Mouse (Mus musculus) WW6 (cell line): Measurements from ENCODE around the gene Fgf11.

Experiments
- DNase-seq: peaks from one replicate; pipeline ENCODE4 v3.0.0-alpha.2; 2013; ENCODE audit warnings: low read depth, low spot score

Gene Fgf11

GRCm38 (mm10) chr11:69816520-69816919 lies 14.9 kb upstream of the Fgf11 start:
- no peak for DNase-seq

DNA sequence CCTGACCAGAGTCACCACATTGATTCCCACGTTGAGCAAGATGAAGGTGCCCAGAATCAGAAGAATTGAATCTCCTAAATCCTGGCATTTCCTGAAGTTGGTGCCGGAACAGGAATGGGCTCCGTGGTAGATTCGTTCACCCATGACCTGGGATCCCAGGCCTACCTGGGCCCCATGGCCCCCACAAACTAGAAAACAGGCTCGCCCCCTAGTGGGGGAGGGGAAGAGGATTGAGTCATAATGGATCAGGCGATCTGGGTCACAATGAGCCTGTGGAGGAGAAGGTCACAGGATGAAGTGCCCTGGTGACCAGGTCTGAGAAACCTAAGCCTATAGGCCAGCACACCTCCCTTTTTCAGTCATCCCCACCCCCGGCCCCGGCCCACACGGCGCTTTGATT lies 13.5 kb upstream of the Fgf11 start, which contains the start of gene Gm39566:
Gm39566 (minus strand) TSS at position 144 of the 400 bp plus-strand sequence.
- no peak for DNase-seq

- no peak for DNase-seq
Measured at GRCm38 (mm10) chr11:69810280-69810679, 8.6 kb upstream of the Fgf11 start.

DNA sequence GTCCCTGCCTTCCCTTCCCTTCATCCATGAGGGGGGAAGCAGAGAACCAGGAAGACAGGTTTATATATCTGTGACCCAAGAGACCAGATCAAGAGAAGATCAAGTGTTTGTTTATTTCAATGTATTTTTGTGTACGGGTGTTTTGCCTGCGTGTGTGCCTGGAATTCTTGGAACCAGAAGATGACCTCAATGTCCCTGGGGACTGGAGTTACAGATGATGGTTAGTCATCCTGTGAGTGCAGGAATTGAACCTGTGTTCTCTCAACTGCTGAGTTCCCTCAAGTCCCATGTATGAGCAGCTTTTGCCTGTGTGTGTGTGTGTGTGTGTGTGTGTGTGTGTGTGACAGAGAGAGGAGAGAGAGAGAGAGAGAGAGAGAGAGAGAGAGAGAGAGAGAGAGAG lies 6.0 kb upstream of the Fgf11 start:
- no peak for DNase-seq

DNA sequence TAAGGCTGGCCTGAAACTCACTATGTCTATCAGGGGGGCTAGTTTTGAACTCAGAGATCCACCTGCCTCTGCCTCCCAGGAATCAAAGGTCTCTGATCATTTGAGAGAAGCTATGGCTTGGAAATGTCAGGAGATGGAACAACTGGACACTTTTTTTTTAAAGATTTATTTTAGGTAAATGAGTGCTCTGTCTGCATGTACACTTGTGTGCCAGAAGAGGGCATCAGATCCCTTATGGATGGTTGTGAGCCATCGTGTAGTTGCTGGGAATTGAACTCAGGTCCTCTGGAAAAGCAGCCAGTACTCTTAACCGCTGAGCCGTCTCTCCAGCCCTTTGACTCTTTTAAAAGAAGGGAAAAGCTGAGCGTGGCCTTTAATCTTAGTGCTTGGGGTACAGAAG lies 4.7 kb upstream of the Fgf11 start:
- no peak for DNase-seq

GRCm38 (mm10) chr11:69804972-69805909 lies 3.6 kb upstream of the Fgf11 start, which contains the start of gene Tmem102:
Gene Tmem102, minus strand, starts transcription at chr11:69805624.
- no peak for DNase-seq

GRCm38 (mm10) chr11:69804652-69804940 lies 2.9 kb upstream of the Fgf11 start:
- DNase-seq, result no peak

GRCm38 (mm10) chr11:69803786-69804651 lies 2.4 kb upstream of the Fgf11 start:
- DNase-seq, result no peak

DNA sequence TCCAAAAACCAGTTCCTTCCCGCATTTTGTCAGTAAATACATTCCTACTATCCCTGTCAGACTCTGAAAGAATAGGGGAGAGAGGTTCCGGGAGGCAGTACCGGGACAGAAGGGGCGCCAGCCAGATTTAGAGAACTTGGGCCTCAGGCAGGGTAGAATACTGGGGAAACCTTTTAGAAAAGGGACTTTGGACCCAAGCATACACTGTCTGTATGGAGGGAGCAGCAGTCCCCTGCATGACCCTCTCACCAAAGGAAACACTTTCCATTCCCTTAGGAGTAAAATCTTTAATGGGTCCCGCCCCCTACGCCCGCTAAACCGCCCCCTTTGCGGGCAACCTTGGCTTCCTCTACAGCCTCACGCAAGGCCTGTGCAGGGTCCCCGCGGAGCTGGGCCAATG lies 1.7 kb upstream of the Fgf11 start:
- no peak for DNase-seq

DNA sequence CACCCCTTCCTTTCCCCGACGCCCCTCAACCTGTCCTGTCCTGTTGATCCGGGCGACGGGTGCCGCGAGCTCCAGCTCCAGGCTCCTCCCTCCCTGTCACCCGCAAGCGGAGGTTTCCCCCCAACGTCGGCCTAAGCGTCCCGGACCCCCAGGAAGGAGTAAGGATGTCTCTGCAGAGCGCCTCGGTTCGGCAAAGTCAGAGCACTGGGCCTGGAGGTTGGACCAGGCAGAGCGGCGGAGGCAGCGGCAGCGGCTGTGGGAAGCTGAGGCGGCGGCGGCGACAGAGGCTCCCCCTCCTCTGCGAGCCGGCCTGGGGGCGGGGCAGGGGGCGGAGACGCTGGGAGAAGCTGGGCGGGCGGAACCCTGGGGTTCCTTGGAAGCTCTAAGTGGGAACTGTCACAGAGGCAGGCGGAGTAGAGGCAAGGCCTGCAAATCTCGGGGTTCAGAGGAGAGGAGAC lies 1.0 kb upstream of the Fgf11 start:
- DNase-seq, result no peak

DNA sequence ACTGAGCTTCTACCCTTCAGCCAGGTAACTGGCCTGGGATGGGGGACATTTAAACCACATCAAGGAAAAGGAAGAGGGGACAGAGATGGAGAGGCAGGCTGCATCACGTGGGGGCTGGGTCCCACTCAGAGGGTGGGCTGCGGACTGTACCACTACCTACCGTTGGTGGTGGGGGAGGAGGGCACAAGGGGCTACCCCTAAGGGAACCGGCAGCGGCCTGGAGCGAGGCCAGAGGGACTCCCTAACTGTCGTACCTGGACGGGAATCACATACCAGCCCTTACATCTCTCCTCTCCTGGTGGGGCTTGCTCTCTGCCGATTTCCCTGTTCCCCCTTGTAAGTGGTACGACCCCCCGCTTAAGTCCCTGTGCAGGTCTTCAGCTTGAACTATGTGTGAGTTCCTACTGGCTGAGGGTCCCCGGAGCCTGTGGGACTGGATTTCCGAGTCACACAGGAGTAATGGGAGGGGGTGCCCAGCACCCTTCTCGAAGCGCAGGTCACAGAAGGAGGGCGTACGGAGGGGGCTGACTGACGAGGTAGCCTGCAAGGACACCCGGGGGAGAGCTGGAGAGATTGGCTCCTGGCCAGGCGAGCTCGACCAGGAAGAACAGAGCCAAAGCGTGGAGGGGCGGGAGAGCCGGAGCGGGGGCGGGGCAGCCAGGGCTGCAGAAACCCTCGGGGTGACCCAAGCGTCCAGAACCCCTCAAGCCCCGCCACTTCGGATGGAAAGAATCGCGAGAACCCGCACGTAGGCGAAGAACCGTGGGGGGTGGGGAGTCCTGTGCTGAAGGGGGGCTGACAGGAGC lies 1.1 kb downstream of the Fgf11 start:
- DNase-seq, result no peak

DNA sequence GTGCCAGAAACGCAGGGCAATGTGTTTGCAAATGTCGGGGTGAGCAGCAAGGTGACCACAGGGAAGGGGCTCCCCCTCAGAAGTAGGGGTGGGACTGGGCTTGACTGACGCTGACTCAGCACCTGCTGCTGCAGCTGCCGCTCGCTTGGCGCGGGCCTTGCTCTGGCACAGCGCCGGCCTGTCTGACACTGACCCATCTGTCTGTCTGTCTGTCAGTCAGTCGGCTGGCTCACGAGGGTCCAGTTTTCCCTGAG lies 1.6 kb downstream of the Fgf11 start:
- no peak for DNase-seq

DNA sequence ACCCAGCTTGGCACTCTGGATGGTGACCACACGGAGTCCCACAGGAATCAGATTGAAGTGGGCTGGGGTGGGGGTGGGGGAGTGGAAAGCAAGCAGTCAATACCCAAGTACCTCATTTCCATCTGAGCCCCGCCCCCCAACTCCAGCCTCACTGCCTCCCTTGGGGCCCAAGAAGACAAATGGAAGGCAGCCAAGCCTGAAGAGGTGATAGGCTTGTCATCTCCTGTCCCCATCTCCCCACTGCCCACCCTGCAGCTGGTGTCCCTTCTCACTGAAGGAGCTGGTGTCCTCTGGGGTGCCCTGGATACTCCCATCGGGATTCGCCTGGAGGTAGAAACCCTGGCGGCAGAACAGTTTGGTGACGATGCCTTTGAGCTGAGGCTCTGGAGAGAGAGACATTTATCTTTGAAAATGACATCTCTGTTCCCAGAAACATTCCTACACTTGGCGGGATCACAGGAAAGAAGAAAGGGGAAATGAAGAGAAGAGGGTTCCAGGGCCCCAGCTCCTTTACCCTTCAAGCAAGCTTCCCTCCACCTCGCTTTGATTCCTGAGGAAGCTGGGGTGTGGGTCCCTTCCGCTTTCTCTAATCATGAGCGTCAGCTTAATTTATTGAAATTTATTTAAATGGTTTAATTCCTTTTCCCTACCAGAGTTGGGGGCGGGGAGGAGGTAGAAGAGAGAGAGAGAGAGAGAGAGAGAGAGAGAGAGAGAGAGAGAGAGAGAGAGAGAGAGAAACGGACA lies 2.1 kb downstream of the Fgf11 start:
- DNase-seq, result no peak

DNA sequence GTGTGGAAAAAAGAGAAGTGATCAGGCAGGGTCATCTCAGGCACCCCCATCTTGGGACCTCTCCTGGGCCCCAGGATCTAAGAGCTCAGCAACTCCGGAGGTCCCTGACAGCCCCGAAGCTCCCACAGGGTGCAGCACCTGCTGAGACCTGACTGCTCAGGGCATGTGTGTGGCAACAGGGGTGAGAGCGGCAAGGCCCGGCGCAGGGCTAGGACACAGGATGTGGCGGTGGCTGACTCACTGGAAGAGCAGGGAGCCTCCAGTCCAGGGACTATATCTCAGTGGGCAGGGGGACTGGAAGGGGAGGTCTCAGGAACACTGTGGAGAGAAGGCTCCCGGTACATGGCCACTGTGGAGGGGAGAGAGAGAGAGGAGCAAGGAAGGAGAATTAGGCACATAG lies 3.7 kb downstream of the Fgf11 start:
- DNase-seq, result no peak

- DNase-seq, result no peak
Measured at GRCm38 (mm10) chr11:69795983-69796435, 5.6 kb downstream of the Fgf11 start.

- DNase-seq, result peak; percentile 94
Measured at GRCm38 (mm10) chr11:69795168-69795982, 6.3 kb downstream of the Fgf11 start, which contains the start of gene Chrnb1. Gene Chrnb1, minus strand, starts transcription at chr11:69795943.

DNA sequence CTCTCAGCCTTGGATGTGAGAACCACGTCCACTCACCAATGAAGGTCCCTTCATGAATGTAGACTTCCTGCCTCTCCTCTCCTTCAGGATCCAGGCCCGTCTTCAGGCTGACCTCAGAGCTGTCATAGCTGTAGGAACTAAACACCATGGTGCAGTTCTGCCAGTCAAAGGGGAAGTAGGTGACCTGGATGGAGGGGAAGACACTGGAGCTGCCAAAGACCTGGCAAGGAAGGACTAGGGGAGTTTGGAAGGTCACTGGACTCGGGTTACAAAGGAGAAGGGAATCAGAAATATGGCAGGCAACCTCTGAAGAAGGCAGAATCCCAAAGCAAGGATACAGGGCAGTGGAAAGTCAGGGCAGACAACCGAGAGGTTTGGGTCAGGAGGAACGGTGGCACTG lies 8.2 kb downstream of the Fgf11 start:
- DNase-seq, result no peak

GRCm38 (mm10) chr11:69791420-69791819 lies 10.2 kb downstream of the Fgf11 start:
- no peak for DNase-seq

DNA sequence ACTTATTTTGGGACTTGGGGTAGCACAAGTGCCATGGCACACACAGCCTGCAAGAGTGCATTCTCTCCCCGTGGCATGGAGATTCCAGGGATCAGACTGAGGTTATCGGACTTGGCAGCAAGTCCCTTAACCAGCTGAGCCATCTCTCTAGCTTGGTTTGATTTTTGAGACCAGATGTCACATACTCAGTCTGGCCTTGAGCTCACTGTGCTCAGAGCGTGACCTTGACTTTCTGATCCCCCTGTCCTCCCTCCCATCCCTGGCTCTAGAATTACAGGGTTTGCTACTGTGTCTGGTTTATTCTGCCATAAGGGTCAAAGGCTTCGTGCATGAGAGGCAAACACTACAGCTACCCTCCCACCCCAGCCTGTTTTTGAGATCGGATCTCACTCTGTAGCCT lies 12.2 kb downstream of the Fgf11 start:
- no peak for DNase-seq

GRCm38 (mm10) chr11:69787306-69787705 lies 14.4 kb downstream of the Fgf11 start:
- DNase-seq, result no peak
